Mouse (Mus musculus) ES-E14 (cell line): ENCODE measurements at regions not wholly inside any gene's neighbourhood (a gene's known extent, or its start where the extent isn't known, plus 50 kb on each side); places are given as distances from the start of the nearest gene placed in this dataset.
A peak's percentile ranks its signal among the peaks of the same experiment; 100 is the strongest.

Experiments
- DNase-seq: peaks from one replicate; pipeline ENCODE4 v3.0.0-alpha.2; 2013; ENCODE audit warnings: low read depth, low spot score
- H3K27ac ChIP-seq: 2 replicates; pipeline ENCODE4 v1.5.1; 2012; ENCODE audit warnings: low read depth, mild to moderate bottlenecking, low read length, moderate library complexity, mixed read lengths; ENCODE audit not compliant: poor library complexity, insufficient read depth, severe bottlenecking
- H3K36me3 ChIP-seq: 2 replicates; pipeline ENCODE4 v1.6.1; 2012; ENCODE audit warnings: mild to moderate bottlenecking, low read length, moderate library complexity, mixed read lengths; ENCODE audit not compliant: control insufficient read depth, poor library complexity, insufficient read depth, severe bottlenecking
- H3K4me1 ChIP-seq, 2 experiments: fragments of 150-350 bp in 1 of 2; sonication (generic) in 1 of 2; 2 replicates each; pipeline ENCODE4 v1.6.1; 2012; ENCODE audit warnings: low read length in 2 of 2, mild to moderate bottlenecking in 1 of 2, mixed read lengths in 1 of 2; ENCODE audit not compliant: control insufficient read depth in 2 of 2, insufficient read depth in 2 of 2, poor library complexity in 1 of 2
- H3K4me3 ChIP-seq, 2 experiments: fragments of 150-350 bp in 1 of 2; sonication (generic) in 1 of 2; 2 replicates each; pipeline ENCODE4 v1.5.1; 2012; ENCODE audit warnings: low read length in 2 of 2, low read depth in 1 of 2, mild to moderate bottlenecking in 1 of 2, mixed read lengths in 1 of 2; ENCODE audit not compliant: insufficient read depth in 1 of 2, poor library complexity in 1 of 2, severe bottlenecking in 1 of 2
- H3K9ac ChIP-seq: 2 replicates; pipeline ENCODE4 v1.6.1; 2012; ENCODE audit warnings: low read depth, mild to moderate bottlenecking, low read length, mixed read lengths; ENCODE audit not compliant: poor library complexity, insufficient read depth, severe bottlenecking
- H3K9me3 ChIP-seq: fragments of 150-350 bp; sonication (generic); 2 replicates; pipeline ENCODE4 v1.6.1; 2012; ENCODE audit warnings: low read depth, mild to moderate bottlenecking, low read length; ENCODE audit not compliant: control insufficient read depth, insufficient read depth
- CHD2 ChIP-seq: IDR thresholded peaks from 2 replicates; pipeline ENCODE4 v1.6.1; 2014; ENCODE audit warnings: mild to moderate bottlenecking, low read depth, low read length, inconsistent platforms
- HCFC1 ChIP-seq: IDR thresholded peaks from 2 replicates; pipeline ENCODE4 v1.6.1; 2012; ENCODE audit warnings: low read length, inconsistent platforms, borderline replicate concordance; ENCODE audit not compliant: insufficient read depth
- MAFK ChIP-seq: IDR thresholded peaks from 2 replicates; pipeline ENCODE4 v1.6.1; 2014; ENCODE audit warnings: mild to moderate bottlenecking, low read depth, low read length, inconsistent platforms; ENCODE audit not compliant: insufficient read depth
- ZC3H11A ChIP-seq: IDR thresholded peaks from 2 replicates; pipeline ENCODE4 v1.6.1; 2012; ENCODE audit warnings: low read depth, mild to moderate bottlenecking, inconsistent platforms, low read length, borderline replicate concordance
- ZNF384 ChIP-seq: IDR thresholded peaks from 2 replicates; pipeline ENCODE4 v1.6.1; 2012; ENCODE audit warnings: low read depth, low read length, inconsistent platforms
- in situ Hi-C, 2 experiments: fragments of 600-800 bp; cut with MboI; formaldehyde crosslinking; loops; one replicate each; pipeline ENCODE4 v1.15.1; 2025; ENCODE audit warnings: low sequenced_read_pairs in 2 of 2, inconsistent platforms in 1 of 2; ENCODE audit not compliant: unreplicated experiment in 2 of 2

GRCm38 (mm10) chrX:162284252-162284651 is 124.7 kb upstream of the Nhs start:
- Histone ChIP-seq H3K4me3 (no peak overlapping the region), H3K4me1 (no peaks in the 10 kb centered on the region), H3K9ac (no peak overlapping the region), H3K27ac (no peak overlapping the region), H3K36me3 (no peaks in the 10 kb centered on the region), H3K9me3 (no peaks in the 10 kb centered on the region)
- in situ Hi-C loops = loop anchor here in 1 of 2 experiments (25.0 kb wide), 1 partner anchor 322 kb away; no protein-coding TSS in a partner anchor
- TF ChIP-seq ZNF384 (no peak), MAFK (no peak), ZC3H11A (no peak), HCFC1 (no peak), CHD2 (no peak)
- DNase-seq = no peak

GRCm38 (mm10) chrX:162282690-162283089 is 123.2 kb upstream of the Nhs start:
- H3K36me3 ChIP-seq = no peaks in the 10 kb centered on the region
- H3K4me1 ChIP-seq = no peaks in the 10 kb centered on the region
- DNase-seq = no peak
- TF ChIP-seq ZNF384 = no peak
- TF ChIP-seq ZC3H11A = no peak
- TF ChIP-seq MAFK = no peak
- TF ChIP-seq HCFC1 = no peak
- no peak for TF ChIP-seq CHD2
- H3K27ac ChIP-seq = no peak overlapping the region
- no peak overlapping the region for H3K9ac ChIP-seq
- in situ Hi-C loops = loop anchor here in 1 of 2 experiments (25.0 kb wide), 1 partner anchor 320 kb away; no protein-coding TSS in a partner anchor
- no peaks in the 10 kb centered on the region for H3K9me3 ChIP-seq
- no peak overlapping the region for H3K4me3 ChIP-seq

GRCm38 (mm10) chrX:162278834-162279708 is 119.5 kb upstream of the Nhs start:
- DNase-seq = peak; percentile 25
- H3K4me1 ChIP-seq = no peaks in the 10 kb centered on the region
- in situ Hi-C loops = loop anchor here in 1 of 2 experiments (25.0 kb wide), 1 partner anchor 317 kb away; no protein-coding TSS in a partner anchor

GRCm38 (mm10) chrX:162274581-162274980 is 115.1 kb upstream of the Nhs start:
- TF ChIP-seq ZC3H11A (no peak), CHD2 (no peak), MAFK (no peak), HCFC1 (no peak), ZNF384 (no peak)
- no peaks in the 10 kb centered on the region for H3K36me3 ChIP-seq
- H3K27ac ChIP-seq = no peak overlapping the region
- no peak for DNase-seq
- H3K9me3 ChIP-seq = no peaks in the 10 kb centered on the region
- no peak overlapping the region for H3K9ac ChIP-seq
- no peak overlapping the region for H3K4me3 ChIP-seq
- no peaks in the 10 kb centered on the region for H3K4me1 ChIP-seq
- in situ Hi-C loops = no loop called here

More at GRCm38 (mm10) chrX:162278834-162279708, 119.5 kb upstream of the Nhs start:
- Histone ChIP-seq H3K36me3 (no peaks in the 10 kb centered on the region), H3K4me3 (no peak overlapping the region), H3K9me3 (no peaks in the 10 kb centered on the region), H3K27ac (no peak overlapping the region), H3K9ac (no peak overlapping the region)
- TF ChIP-seq ZC3H11A (peak; percentile 73; the same call in 1 of the 2 replicates), ZNF384 (no peak)

GRCm38 (mm10) chrX:162271189-162271588 is 111.7 kb upstream of the Nhs start:
- DNase-seq = no peak
- Histone ChIP-seq H3K9ac (no peak overlapping the region), H3K4me3 (no peak overlapping the region), H3K9me3 (no peaks in the 10 kb centered on the region), H3K27ac (no peak overlapping the region), H3K36me3 (no peaks in the 10 kb centered on the region), H3K4me1 (no peaks in the 10 kb centered on the region)
- TF ChIP-seq ZC3H11A (no peak), HCFC1 (no peak), MAFK (no peak), CHD2 (no peak), ZNF384 (no peak)
- in situ Hi-C loops = no loop called here
